Mouse (Mus musculus) lung, embryonic 14.5 days (tissue): Measurements from ENCODE around the gene Lrrc20. TPM values are rescaled to one million over a fixed set of nuclear protein-coding genes. Genes with fewer than 3 reads are reported as not detected.
"Not testable (repeated sequence)": the region's sequence is repeated elsewhere in the genome, so short reads cannot be mapped to it uniquely, and the experiment has no call there.

ENCODE experiments used
- ATAC-seq: fragments of 200-750 bp; cut with Nextera tagmentation; 2 replicates; pipeline ENCODE4 v1.8.0; 2017; ENCODE audit warnings: mild to moderate bottlenecking, moderate TSS enrichment, moderate library complexity; ENCODE audit not compliant: insufficient read depth
- DNase-seq: peaks from one replicate; pipeline ENCODE4 v3.0.0-alpha.2; 2015
- H3K27ac ChIP-seq: fragments of 300-500 bp; sonication (generic); 2 replicates; pipeline ENCODE4 v1.5.1; 2014; ENCODE audit warnings: low read depth, mild to moderate bottlenecking, moderate library complexity
- H3K27me3 ChIP-seq: fragments of 300-500 bp; sonication (generic); 2 replicates; pipeline ENCODE4 v1.6.1; 2014; ENCODE audit warnings: low read length, control low read depth; ENCODE audit not compliant: insufficient read depth
- H3K36me3 ChIP-seq: fragments of 300-500 bp; sonication (generic); 2 replicates; pipeline ENCODE4 v1.6.1; 2014; ENCODE audit warnings: control low read depth; ENCODE audit not compliant: insufficient read depth
- H3K4me1 ChIP-seq: fragments of 300-500 bp; sonication (generic); 2 replicates; pipeline ENCODE4 v1.6.1; 2014; ENCODE audit warnings: antibody characterized with exemption, control low read depth; ENCODE audit not compliant: insufficient read depth
- H3K4me2 ChIP-seq: fragments of 300-500 bp; sonication (generic); 2 replicates; pipeline ENCODE4 v1.6.1; 2014; ENCODE audit warnings: mild to moderate bottlenecking
- H3K4me3 ChIP-seq: fragments of 300-500 bp; sonication (generic); 2 replicates; pipeline ENCODE4 v1.5.1; 2014; ENCODE audit warnings: low read depth, low read length
- H3K9ac ChIP-seq: fragments of 300-500 bp; sonication (generic); 2 replicates; pipeline ENCODE4 v1.6.1; 2014
- H3K9me3 ChIP-seq: fragments of 300-500 bp; sonication (generic); 2 replicates; pipeline ENCODE4 v1.6.1; 2016; ENCODE audit warnings: low read depth, low read length, control low read depth
- CTCF ChIP-seq: IDR thresholded peaks from 2 replicates; pipeline ENCODE4 v1.5.1; 2016; ENCODE audit warnings: antibody characterized with exemption, low read depth
- WGBS: fragments of 180-500 bp; shearing (Covaris S2); extraction: QIAGEN DNeasy Blood & Tissue Kit; methylation state at CpG from one replicate; pipeline ENCODE4 v1.1.7; 2014; 5-methylcytosine and 5-hydroxymethylcytosine counted together
- polyA plus RNA-seq: library from polyadenylated mRNA; unstranded; fragments of >200 nt; fragmentation: Nextera tagmentation; extraction: Ambion mirVana; gene quantifications from 2 replicates; pipeline ENCODE4 v1.2.1, GENCODE M21; 2014

Lrrc20 gene
- polyA plus RNA-seq, 1 experiment from 2014 or later: 9.8 TPM

DNA sequence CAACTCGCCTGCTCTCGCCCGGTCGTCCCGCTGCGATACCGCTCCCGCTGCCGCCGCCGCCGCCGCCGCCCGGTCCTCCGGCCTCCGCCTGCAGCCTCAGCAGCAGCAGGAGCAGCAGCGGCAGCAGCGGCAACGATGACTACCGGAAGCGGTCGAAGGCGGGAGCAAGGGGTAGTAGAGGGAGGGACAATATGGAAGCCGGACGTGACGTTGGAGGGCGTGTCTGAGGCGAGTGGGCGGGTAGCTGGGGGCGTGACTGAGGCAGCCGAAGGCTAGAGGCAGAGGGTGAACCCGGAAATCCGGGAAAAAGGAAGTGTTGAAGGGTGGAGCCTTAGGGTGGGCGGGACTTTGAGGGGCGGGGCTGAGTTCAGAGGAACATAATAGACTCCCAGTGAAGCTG lies 23.0 kb upstream of the Lrrc20 start, which contains the start of gene Eif4ebp2:
TSS of gene Eif4ebp2 (minus strand) at position 17 of the 400 bp plus-strand sequence.
- ATAC-seq (peak; percentile 98), DNase-seq (peak; percentile 99)
- Histone ChIP-seq H3K9me3 (no peaks in the 10 kb centered on the region), H3K27ac (peak within 1 kb of the TSS; percentile 84), H3K4me3 (peak within 1 kb of the TSS; percentile 100), H3K27me3 (no peaks in the 10 kb centered on the region), H3K9ac (peak within 1 kb of the TSS; percentile 89), H3K36me3 (peaks cover 15% of the 10 kb centered on the region; the same call in 1 of the 2 replicates), H3K4me2 (peak within 1 kb of the TSS; percentile 90), H3K4me1 (0 out of 2 replicates have a peak, but pooled peaks cover 7% of the 10 kb centered on the region)
- no peak for TF ChIP-seq CTCF
- under 1% methylated on average over 35 of the region's 36 CpGs for WGBS

DNA sequence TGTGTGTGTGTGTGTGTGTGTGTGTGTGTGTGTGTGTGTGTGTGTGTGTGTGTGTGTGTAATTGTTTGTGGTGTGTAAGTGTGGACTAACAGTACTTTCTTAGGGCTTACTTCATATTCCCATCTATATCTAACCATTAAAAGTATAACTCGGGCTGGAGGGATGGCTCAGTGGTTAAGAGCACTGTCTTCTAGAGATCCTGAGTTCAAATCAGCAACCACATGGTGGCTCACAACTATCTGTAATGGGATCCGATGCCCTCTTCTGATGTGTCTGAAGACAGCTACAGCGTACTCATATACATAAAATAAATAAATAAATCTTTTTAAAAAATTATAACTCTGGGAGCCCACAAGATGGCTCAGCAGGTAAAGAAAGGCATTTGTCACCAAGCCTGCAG lies 22.4 kb upstream of the Lrrc20 start:
- H3K9ac ChIP-seq, DNase-seq, H3K27ac ChIP-seq, ATAC-seq, H3K9me3 ChIP-seq, H3K4me1 ChIP-seq, H3K4me2 ChIP-seq, H3K4me3 ChIP-seq, H3K27me3 ChIP-seq: not testable (repeated sequence)
- WGBS: 70% methylated on average over 3 of the region's 3 CpGs
- peaks cover 13% of the 10 kb centered on the region; the same call in 1 of the 2 replicates for H3K36me3 ChIP-seq

DNA sequence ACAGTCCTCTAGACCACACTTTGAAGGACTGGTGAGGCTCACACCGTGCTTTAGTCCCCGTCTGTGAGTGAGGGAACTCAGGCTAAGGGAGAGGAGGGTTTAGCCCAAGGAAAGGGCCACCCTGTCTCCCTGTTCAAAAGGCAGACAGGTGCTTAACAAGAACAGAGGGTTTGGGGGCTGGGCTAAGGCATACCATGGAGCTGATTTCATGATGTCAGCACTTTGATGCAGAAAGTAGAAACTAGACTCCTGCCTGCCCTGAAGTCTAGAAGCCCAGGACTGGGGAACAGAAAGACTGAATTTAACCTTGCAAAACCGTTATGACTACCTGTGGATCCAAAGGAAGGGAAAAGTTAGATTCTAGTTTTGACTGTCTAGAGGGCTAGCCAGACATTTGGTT lies 18.4 kb upstream of the Lrrc20 start:
- Histone ChIP-seq H3K27me3 (no peaks in the 10 kb centered on the region), H3K36me3 (no peaks in the 10 kb centered on the region), H3K4me2 (no peak overlapping the region), H3K27ac (no peak overlapping the region), H3K4me3 (no peak overlapping the region), H3K9me3 (no peaks in the 10 kb centered on the region), H3K9ac (no peak overlapping the region), H3K4me1 (no peaks in the 10 kb centered on the region)
- no peak for TF ChIP-seq CTCF
- DNase-seq (no peak), ATAC-seq (no peak)
- WGBS: 41% methylated on average over 3 of the region's 3 CpGs

DNA sequence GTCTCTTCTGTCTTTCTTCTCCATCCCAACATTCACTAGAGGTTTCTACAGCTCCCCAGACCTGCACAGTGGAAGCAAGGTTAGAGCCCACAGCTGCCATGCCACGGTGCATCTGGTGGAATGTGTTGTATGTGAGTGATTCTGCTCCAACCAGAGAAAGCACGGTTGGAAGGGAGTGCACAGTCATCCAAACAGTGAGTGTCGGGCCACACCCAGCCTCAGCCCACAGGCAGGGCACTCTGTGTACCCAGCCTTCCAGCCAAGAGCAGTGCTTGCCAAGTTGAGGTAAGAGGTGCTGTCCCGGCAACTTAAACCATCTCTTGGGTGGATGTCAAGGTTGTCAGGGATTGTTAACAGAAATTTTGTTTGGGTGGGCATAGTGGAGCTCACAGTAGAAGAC lies 10.6 kb upstream of the Lrrc20 start:
- Histone ChIP-seq H3K36me3 (no peaks in the 10 kb centered on the region), H3K27me3 (no peaks in the 10 kb centered on the region), H3K27ac (no peak overlapping the region), H3K4me1 (no peaks in the 10 kb centered on the region), H3K9me3 (no peaks in the 10 kb centered on the region), H3K9ac (no peak overlapping the region), H3K4me3 (no peak overlapping the region), H3K4me2 (no peak overlapping the region)
- no peak for ATAC-seq
- 66% methylated on average over 4 of the region's 4 CpGs for WGBS
- TF ChIP-seq CTCF: no peak
- DNase-seq: no peak

DNA sequence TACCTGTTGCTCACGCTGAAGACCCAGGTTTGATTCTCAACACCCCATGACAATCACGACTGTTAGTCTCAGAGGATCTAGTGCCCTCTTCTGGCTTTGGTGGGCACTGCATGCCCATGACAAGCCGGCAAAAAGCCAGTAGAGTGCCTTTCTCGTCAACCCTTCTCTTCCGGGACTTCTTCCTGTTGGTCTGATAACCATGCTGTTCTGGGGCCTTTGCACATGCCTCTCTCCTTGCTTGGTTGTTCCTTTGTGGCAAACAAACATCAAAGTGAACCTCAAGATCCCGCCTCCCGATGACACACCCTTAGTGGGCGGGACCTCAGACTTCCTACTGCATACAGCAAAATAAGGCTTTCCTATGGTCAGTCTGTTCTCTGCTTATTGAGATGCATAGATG lies 9.4 kb upstream of the Lrrc20 start:
- ATAC-seq (no peak), DNase-seq (peak; percentile 23)
- Histone ChIP-seq H3K9me3 (no peaks in the 10 kb centered on the region), H3K4me3 (no peak overlapping the region), H3K36me3 (no peaks in the 10 kb centered on the region), H3K4me1 (no peaks in the 10 kb centered on the region), H3K27me3 (no peaks in the 10 kb centered on the region), H3K9ac (no peak overlapping the region), H3K27ac (no peak overlapping the region), H3K4me2 (no peak overlapping the region)
- TF ChIP-seq CTCF: peak; percentile 54
- WGBS: 58% methylated on average over 8 of the region's 8 CpGs

DNA sequence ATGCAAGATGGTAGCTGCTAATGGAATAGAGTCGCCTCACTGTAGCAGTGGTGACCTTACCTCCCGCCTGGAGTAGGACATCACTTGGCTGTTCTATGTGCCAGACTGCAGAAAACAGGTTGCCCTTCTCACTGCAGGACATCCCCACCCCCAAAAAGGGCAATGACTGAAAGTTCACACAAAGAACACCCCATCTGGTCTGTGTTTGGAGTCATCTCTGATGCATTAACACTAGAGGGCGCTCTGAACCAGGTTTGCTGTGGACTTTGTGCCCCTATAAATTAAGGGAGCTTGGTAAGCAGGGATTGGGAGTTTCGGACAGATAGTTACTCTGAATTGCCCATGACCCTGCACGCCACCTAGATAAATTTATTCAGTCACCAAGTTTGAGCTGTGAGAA lies 8.7 kb upstream of the Lrrc20 start:
- H3K4me1 ChIP-seq: no peaks in the 10 kb centered on the region
- DNase-seq: peak; percentile 85
- no peak for ATAC-seq
- no peaks in the 10 kb centered on the region for H3K27me3 ChIP-seq
- no peak overlapping the region for H3K27ac ChIP-seq
- no peaks in the 10 kb centered on the region for H3K36me3 ChIP-seq
- no peak overlapping the region for H3K9ac ChIP-seq
- TF ChIP-seq CTCF: peak; percentile 79
- H3K4me3 ChIP-seq: no peak overlapping the region
- no peaks in the 10 kb centered on the region for H3K9me3 ChIP-seq
- WGBS: 22% methylated on average over 5 of the region's 5 CpGs
- H3K4me2 ChIP-seq: no peak overlapping the region

DNA sequence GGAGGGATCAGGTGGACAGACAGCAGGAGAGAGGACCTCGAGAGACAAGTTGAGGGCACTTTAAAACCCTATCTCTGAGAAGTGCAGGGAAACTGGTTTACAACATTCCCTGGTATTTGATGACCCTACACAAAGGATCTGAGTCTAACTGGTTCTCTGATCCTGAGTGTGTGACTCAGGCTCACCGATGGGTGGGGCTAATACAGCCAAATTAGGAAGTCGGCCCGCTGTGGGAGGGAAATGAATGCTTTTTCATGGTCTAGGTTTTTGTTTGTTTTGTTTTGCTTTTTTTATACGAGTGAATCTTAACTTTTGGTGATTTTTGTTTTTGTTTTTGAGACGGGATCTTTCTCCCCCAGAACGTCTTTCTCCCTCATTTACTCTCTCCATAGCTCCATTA lies 6.7 kb upstream of the Lrrc20 start:
- Histone ChIP-seq H3K27me3 (no peaks in the 10 kb centered on the region), H3K36me3 (no peaks in the 10 kb centered on the region), H3K4me2 (no peak overlapping the region), H3K9ac (no peak overlapping the region), H3K4me3 (no peak overlapping the region), H3K27ac (no peak overlapping the region), H3K4me1 (no peaks in the 10 kb centered on the region), H3K9me3 (no peaks in the 10 kb centered on the region)
- 51% methylated on average over 7 of the region's 7 CpGs for WGBS
- TF ChIP-seq CTCF: no peak
- ATAC-seq: no peak
- no peak for DNase-seq

DNA sequence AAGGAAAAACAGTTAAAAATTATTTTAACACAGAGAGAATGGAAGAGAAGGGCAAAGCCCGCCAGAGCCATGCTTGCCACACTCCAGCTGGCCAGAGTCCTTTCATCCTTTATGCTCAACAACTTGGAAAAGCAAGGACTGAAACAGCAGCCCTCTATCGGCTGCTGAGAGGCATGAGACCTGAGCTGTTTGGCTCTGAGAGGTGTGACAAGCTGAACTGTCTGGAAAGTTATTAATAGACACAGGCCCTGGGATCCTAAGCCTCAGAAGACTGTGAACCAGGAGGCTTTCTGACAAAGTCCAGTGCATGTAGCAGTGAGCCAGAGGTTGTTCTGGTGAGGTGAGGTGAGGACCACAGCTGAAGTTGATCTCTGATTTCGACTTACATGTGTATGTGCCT lies 2.0 kb upstream of the Lrrc20 start:
- H3K36me3 ChIP-seq: no peaks in the 10 kb centered on the region
- ATAC-seq (no peak), DNase-seq (no peak)
- 64% methylated on average over 3 of the region's 3 CpGs for WGBS
- H3K9ac ChIP-seq: no peak overlapping the region
- no peak overlapping the region for H3K4me3 ChIP-seq
- H3K4me1 ChIP-seq: 0 out of 2 replicates have a peak, but pooled peaks cover 2% of the 10 kb centered on the region
- TF ChIP-seq CTCF: no peak
- no peaks in the 10 kb centered on the region for H3K27me3 ChIP-seq
- H3K9me3 ChIP-seq: no peaks in the 10 kb centered on the region
- no peak overlapping the region for H3K4me2 ChIP-seq
- H3K27ac ChIP-seq: no peak overlapping the region
